Mouse (Mus musculus): ENCODE measurements around the gene Mt3.

DNA sequence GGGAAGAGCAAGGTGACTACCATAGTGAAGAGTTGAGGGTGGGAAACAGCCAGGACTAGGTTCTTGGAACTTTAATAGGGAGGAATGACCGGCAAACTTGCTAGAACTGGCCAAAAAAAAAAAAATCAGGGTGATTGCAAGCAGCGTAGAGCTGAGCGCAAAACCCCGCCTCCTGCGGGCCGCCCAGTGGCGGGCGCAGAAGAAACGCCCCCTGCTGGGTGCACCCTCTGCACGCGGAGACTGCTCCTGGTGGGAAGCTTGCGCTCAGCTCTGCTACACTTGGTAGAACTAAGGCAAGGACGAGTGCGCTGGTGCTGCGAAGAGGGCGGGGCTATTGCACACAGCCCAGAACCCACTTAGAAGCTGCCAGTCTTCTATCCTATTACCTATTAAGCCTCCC is 30.7 kb downstream of the Mt3 start:
- TF ChIP-seq GATA1 (IDR thresholded peaks at IDR 0.05; ENCODE audit: borderline replicate concordance, low read length) (no peak), FLI1 (IDR thresholded peaks at IDR 0.05; ENCODE audit: low read length) (no peak)
